Mouse (Mus musculus) frontal cortex, adult 2 months (tissue): ENCODE measurements around the gene Uchl4. TPM values are rescaled to one million over a fixed set of nuclear protein-coding genes. Genes with fewer than 3 reads are reported as not detected.
"Not testable (repeated sequence)": the region's sequence is repeated elsewhere in the genome, so short reads cannot be mapped to it uniquely, and the experiment has no call there.

Experiments
- DNase-seq, 2 experiments: peaks; one replicate each; pipeline ENCODE4 v3.0.0; 2022; ENCODE audit warnings: low spot score in 1 of 2; ENCODE audit errors: extremely low spot score in 1 of 2
- polyA plus RNA-seq: library from polyadenylated mRNA; depleted of rRNA; stranded (reverse); fragments of >200 nt; gene quantifications from 2 replicates; pipeline ENCODE4 v1.2.3, GENCODE M21; 2012

The Uchl4 gene
- polyA plus RNA-seq, 1 experiment: 0.22 TPM

GRCm38 (mm10) chr9:64228972-64229371 lies 6.0 kb upstream of the Uchl4 start:
- peak in 1 of 2 experiments; percentile 51 for DNase-seq

DNA sequence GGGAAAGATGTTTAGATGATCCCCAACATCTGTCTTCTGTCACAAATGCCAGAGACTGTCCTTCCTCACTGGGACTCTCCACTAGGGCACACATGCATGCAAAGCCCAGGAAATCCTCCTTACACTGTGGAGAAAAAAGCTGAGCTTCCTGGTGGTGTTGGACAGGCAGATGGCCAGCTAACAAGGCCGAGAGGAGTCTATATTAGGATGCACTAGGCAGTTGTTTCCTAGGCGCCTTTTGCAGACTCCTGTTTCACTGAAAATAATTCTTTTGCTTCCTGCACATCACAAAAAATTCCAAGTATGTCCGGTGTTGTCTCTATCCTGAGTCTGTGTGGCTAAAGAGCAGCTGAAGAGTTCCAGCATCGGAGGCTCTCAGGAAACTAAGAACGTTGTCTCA lies 3.8 kb upstream of the Uchl4 start:
- no peak for DNase-seq

DNA sequence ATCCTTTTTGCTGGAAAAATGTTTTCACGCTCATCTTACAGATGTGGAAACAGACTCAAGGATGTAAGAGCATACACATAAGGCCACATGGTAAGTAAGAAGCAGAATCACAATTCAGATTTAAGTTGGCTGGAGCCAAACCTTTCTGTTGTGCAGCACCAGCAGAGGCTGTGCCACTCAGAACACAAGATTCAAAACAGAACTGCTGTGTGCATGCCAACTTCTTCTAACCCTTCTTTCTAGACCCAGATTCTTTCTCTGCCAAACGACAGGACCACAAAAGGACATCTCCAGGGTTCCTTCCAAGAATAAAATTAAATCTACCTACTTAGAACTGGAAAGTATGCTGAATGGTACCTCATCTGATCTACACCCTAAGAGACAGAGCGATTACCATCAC lies 3.3 kb upstream of the Uchl4 start:
- peak in 1 of 2 experiments; percentile 52 for DNase-seq

- no peak for DNase-seq
Observed at GRCm38 (mm10) chr9:64232257-64232957, 2.6 kb upstream of the Uchl4 start.

DNA sequence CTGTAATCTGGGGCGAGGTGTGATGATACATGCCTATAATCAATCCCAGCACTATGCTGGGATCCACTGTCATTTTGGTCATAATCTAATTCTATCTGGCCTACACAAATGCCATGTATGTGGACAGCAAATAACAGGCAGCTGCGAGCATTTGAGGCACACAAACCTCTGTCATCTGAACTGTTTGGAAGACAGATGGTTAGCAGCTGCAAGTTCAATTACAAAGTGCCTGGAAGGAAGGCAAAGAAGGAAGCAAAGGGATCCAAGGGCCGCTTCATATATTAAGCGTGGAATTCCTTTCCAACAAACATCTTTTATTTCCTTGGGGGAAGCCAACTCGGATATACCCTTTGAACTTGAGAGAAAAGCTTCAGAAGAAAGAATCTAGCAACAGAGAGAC lies 1.3 kb upstream of the Uchl4 start:
- no peak for DNase-seq

DNA sequence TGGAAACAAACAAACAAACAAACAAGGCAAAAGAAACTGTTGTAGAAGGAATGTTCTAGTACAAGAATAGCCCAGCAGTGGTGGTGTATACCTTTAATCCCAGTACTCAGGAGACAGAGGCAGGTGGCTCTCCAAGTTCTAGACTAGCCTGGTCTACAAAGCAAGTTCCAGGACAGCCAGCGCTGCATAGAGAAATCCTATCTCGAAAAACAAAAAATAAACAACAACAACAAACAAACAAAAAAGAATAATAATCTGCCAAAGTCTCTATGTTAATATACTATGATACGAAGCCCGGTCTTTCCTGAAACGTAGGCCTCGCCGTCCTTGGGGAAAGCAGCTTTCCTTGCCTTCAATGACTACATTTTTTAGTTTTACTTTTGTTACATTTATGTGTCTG lies 1.1 kb downstream of the Uchl4 start:
- DNase-seq: no peak

- DNase-seq: no peak
Observed at GRCm38 (mm10) chr9:64240116-64240515, 5.1 kb downstream of the Uchl4 start.

DNA sequence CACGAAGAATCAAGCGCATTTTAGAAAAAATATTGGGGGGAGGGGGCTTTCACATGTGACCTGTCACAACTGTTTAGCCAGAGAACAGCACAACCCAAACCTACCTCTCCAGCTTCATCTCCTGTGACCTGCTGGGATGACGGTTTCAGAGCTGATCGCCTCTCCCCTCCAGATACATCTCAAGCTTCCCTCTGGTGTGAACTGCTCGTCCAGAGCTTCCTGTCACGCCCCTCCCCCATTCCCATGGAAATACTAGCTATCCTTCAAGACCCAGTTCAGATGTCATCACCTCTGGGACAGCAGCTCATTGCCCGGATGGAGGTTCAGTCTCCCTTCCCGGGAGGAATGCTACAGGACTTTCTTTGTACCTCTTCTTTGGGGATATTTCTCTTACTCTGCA lies 5.7 kb downstream of the Uchl4 start:
- no peak for DNase-seq

- DNase-seq: no peak
Observed at GRCm38 (mm10) chr9:64242381-64242831, 7.4 kb downstream of the Uchl4 start.

GRCm38 (mm10) chr9:64249371-64249770 lies 14.4 kb downstream of the Uchl4 start:
- DNase-seq: no peak

GRCm38 (mm10) chr9:64250111-64250730 lies 15.2 kb downstream of the Uchl4 start:
- no peak for DNase-seq

DNA sequence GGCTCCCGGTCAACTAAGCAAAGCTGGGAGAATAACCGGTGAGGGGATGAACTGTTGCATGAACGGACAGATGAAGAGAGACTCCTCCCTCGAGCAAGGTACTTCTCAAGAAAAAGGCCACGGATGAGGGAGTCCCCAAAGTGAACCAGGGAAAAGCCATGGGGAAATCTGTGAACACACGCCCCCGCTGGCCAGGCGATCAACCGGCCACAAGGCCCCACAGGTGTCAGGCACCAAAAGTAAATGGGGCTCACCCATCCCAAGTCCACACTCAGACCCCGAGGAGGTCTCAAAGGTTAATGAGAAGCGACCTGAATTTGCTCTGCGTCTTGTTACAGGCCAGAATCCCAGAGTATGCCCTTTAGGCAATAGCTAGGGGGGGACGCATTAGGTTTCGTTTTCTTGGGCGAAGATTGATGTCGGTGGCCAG lies 17.6 kb downstream of the Uchl4 start:
- DNase-seq: no peak

DNA sequence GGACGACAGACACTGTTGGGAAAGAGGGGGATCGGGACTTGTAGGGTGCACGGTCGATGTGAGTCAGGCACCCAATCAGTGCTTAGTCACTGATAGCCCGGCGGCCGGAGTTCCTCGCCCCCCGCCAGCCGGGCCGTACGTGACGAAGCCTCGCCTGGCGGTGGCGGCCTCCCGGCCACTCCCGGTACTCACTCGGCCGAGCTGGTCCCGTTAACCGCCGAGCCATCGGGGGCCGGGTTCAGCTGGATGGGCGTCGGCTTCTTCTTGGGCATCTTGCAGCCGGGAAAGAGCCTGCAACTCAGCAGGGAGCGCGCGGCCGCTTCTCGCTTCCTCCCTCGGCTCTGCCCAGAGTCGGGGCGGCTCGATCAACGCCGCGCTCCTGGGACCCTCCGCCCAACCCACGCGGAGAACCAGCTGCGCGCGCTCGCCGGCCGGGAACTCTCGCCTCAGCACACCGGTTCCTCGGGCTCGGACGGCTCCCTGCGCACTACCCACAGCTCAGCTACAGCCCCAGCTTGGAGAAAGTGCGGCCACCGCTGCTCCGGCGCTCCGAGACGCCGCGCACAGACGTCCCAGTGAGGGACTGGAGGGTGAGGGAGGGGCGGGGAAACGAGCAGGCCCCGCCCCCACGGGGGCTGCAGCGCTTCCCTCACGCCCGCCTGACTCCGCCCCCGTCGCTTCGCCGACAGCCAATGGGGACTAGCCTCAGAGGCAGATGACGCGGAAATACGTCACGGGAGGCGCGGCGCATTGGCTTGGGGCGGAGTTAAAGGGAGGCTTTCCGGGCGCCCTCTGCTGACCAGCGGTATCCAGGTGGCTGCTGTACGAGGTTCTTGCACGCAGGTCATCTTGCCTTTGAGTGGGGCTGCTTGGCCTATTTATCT lies 18.3 kb downstream of the Uchl4 start, which contains the start of gene Map2k1:
TSS of gene Map2k1 (minus strand) at position 611 of the 884 bp plus-strand sequence.
- peak; percentile 98 to 100 for DNase-seq

DNA sequence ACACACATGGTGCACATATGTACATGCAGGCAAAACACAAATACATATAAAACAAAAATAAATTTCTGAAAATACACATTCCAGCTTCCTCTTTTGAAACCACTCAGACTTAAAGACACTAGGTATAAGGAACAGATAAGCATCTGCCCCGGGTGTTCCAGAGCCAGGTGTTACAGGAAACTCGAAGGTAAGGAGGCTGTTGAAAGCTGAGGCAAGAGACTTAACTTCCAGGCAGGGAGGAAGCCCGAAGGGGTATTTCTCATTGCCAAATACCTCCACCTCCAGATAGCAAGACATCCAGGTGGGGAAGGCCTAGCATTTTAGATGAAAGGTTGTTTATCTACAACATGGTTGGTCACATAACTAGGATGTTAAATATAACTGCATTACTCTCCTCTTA lies 20.4 kb downstream of the Uchl4 start:
- DNase-seq: no peak

- DNase-seq: no peak
Observed at GRCm38 (mm10) chr9:64256204-64256603, 21.2 kb downstream of the Uchl4 start.

- DNase-seq: no peak
Observed at GRCm38 (mm10) chr9:64259906-64260305, 24.9 kb downstream of the Uchl4 start.

DNA sequence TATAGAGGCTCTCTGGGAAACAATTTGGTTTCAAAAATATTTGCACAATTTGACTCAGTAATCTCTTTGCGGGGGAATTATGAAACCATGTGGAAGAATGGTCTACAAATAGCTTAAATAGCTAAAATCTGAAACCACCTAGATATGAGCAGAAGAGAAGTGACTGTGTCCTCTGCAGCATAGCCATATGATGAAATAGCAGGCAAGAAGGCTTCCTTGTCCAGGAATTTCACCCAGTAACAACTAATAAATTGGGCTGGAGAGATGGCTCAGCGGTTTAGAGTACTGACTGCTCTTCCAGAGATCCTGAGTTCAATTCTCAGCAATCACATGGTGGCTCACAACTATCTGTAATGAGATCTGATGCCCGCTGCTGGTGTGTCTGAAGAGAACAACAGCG lies 26.0 kb downstream of the Uchl4 start:
- DNase-seq: peak in 1 of 2 experiments; percentile 33

DNA sequence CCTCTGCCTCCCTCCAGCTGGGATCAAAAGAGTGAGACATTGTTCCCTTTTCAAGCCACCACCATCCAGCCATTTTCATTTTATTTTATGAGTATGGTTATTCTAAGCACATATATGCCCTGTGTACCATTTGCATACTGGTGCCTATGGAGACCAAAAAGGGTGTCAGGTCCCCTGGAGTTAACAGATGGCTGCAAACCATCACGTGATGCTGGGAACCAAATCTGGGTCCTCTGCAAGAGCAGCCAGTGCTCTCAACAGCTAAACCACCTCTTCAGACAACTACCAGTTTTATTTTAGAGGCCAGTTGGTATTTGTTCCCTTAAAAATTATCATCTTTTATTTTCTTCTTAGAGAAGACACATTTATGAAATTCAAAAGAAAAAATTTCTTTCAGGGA lies 29.8 kb downstream of the Uchl4 start:
- peak; percentile 20 to 46 for DNase-seq

DNA sequence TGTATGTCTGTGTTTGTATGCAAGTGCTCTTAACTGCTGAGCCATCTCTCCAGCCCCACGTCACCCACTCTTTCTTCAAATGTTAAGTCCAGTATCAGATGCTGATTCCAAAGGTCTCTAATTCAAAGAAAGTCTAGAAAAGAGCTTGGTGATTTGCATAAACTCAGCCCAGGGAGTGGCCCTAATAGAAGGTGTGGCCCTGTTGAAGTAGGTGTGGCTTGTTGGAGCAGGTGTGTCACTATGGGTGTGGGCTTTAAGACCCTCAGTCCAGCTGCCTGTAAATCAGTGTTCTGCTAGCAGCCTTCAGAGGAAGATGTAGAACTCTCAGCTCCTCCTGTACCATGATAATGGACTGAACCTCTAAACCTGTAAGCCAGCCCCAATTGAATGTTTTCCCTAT lies 32.2 kb downstream of the Uchl4 start:
- DNase-seq: no peak

- no peak for DNase-seq
Observed at GRCm38 (mm10) chr9:64268196-64268595, 33.2 kb downstream of the Uchl4 start.

- DNase-seq: not testable (repeated sequence)
Observed at GRCm38 (mm10) chr9:64268836-64269235, 33.8 kb downstream of the Uchl4 start.
